Mouse (Mus musculus) myocyte (in vitro differentiated cells): Measurements from ENCODE around the gene Col9a1. TPM values are rescaled to one million over a fixed set of nuclear protein-coding genes. Genes with fewer than 3 reads are reported as not detected.

Source experiments
- H3K27me3 ChIP-seq: one replicate; pipeline ENCODE4 v1.6.1; 2011; ENCODE audit not compliant: control insufficient read depth, insufficient read depth, insufficient read length
- H3K36me3 ChIP-seq: one replicate; pipeline ENCODE4 v1.6.1; 2011; ENCODE audit not compliant: control insufficient read depth, insufficient read depth
- H3K4me2 ChIP-seq: one replicate; pipeline ENCODE4 v1.6.1; 2011; ENCODE audit warnings: low read depth, control low read depth
- H3K4me3 ChIP-seq: one replicate; pipeline ENCODE4 v1.5.1; 2011; ENCODE audit warnings: mild to moderate bottlenecking, control low read depth, moderate library complexity
- H3K79me2 ChIP-seq: one replicate; pipeline ENCODE4 v1.6.1; 2011; ENCODE audit not compliant: control insufficient read depth, insufficient read depth
- H3ac ChIP-seq: one replicate; pipeline ENCODE4 v1.6.1; 2011; ENCODE audit not compliant: control insufficient read depth, insufficient read length
- CEBPB ChIP-seq: IDR thresholded peaks from 2 replicates; pipeline ENCODE4 v1.6.1; 2011; ENCODE audit warnings: mild to moderate bottlenecking, moderate library complexity; ENCODE audit not compliant: poor library complexity, insufficient read depth, severe bottlenecking
- E2F4 ChIP-seq: IDR thresholded peaks from one replicate; pipeline ENCODE4 v1.6.1; 2011; ENCODE audit warnings: mild to moderate bottlenecking, control low read depth, moderate library complexity; ENCODE audit not compliant: insufficient read depth
- MAX ChIP-seq: IDR thresholded peaks from one replicate; pipeline ENCODE4 v1.6.1; 2011; ENCODE audit warnings: low read depth, mild to moderate bottlenecking, control low read depth
- MYOD1 ChIP-seq, 3 experiments: IDR thresholded peaks; one replicate each; pipeline ENCODE4 v1.6.1; 2011; ENCODE audit warnings: control low read depth in 2 of 3, low read depth in 2 of 3, mild to moderate bottlenecking in 2 of 3, moderate library complexity in 1 of 3; ENCODE audit not compliant: insufficient read length in 2 of 3, control insufficient read depth in 1 of 3
- MYOG ChIP-seq, 3 experiments: IDR thresholded peaks; one replicate each; pipeline ENCODE4 v1.6.1; 2011; ENCODE audit warnings: control low read depth in 2 of 3, low read depth in 2 of 3, mild to moderate bottlenecking in 2 of 3; ENCODE audit not compliant: insufficient read length in 2 of 3, control insufficient read depth in 1 of 3, insufficient read depth in 1 of 3
- POLR2A ChIP-seq: IDR thresholded peaks from one replicate; pipeline ENCODE4 v1.6.1; 2011; ENCODE audit warnings: low read depth, mild to moderate bottlenecking, control low read depth, moderate library complexity; ENCODE audit not compliant: insufficient read length
- POLR2AphosphoS2 ChIP-seq: IDR thresholded peaks from one replicate; pipeline ENCODE4 v1.6.1; 2011; ENCODE audit warnings: low read depth, control low read depth; ENCODE audit not compliant: insufficient read length
- REST ChIP-seq: IDR thresholded peaks from one replicate; pipeline ENCODE4 v1.6.1; 2011; ENCODE audit warnings: mild to moderate bottlenecking, control low read depth, moderate library complexity; ENCODE audit not compliant: insufficient read depth, insufficient read length
- SRF ChIP-seq: IDR thresholded peaks from one replicate; pipeline ENCODE4 v1.6.1; 2011; ENCODE audit warnings: low read depth; ENCODE audit not compliant: control insufficient read depth, insufficient read length
- TCF12 ChIP-seq: IDR thresholded peaks from one replicate; pipeline ENCODE4 v1.6.1; 2011; ENCODE audit warnings: mild to moderate bottlenecking, control low read depth; ENCODE audit not compliant: poor library complexity, insufficient read depth, severe bottlenecking
- TCF3 ChIP-seq: IDR thresholded peaks from one replicate; pipeline ENCODE4 v1.6.1; 2011; ENCODE audit warnings: low read depth, control low read depth; ENCODE audit not compliant: insufficient read length
- USF1 ChIP-seq: IDR thresholded peaks from one replicate; pipeline ENCODE4 v1.6.1; 2011; ENCODE audit warnings: low read depth, mild to moderate bottlenecking, control low read depth, moderate library complexity
- polyA plus RNA-seq: library from polyadenylated mRNA; unstranded; fragments of >200 nt; fragmentation: generic; extraction: Trizol; gene quantifications from one replicate; pipeline ENCODE4 v1.2.1, GENCODE M21; 2012; ENCODE audit warnings: missing spikeins

Gene Col9a1
- polyA plus RNA-seq, 1 experiment = not detected

DNA sequence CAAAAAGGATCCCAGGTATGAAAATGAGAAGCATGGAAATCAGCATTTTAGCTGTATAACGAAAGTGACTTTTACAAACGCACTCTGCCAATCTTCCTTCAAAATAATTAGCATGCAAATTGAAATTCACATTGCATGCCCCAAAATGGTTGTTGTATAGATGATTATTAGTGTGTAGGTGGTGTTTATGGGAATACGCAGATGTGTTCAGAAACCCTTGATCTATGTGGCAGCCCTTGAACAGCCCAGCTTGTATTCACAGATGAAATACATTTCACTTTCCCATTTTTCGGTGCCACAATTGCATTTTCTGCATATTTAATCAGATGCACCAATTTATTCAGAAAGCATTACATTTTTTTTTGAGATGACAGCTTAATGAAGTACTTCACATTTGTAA lies 14.3 kb downstream of the Col9a1 start:
- Histone ChIP-seq H3K4me2 (no peak overlapping the region), H3K79me2 (no peaks in the 10 kb centered on the region), H3ac (no peak overlapping the region), H3K4me3 (no peak overlapping the region), H3K27me3 (peaks cover 5% of the 10 kb centered on the region), H3K36me3 (no peaks in the 10 kb centered on the region)
- TF ChIP-seq REST = no peak
- TF ChIP-seq POLR2A = no peak
- TF ChIP-seq MYOG (IDR thresholded peaks at IDR 0.05; ENCODE audit: control insufficient read depth in 1 of 3, insufficient read depth in 1 of 3, insufficient read length in 2 of 3, low read depth in 2 of 3) = no peak
- no peak for TF ChIP-seq E2F4
- no peak for TF ChIP-seq POLR2AphosphoS2
- TF ChIP-seq SRF = no peak
- no peak for TF ChIP-seq USF1
- no peak for TF ChIP-seq MAX
- TF ChIP-seq TCF3 = no peak
- no peak for TF ChIP-seq TCF12
- TF ChIP-seq MYOD1 (IDR thresholded peaks at IDR 0.05; ENCODE audit: control insufficient read depth in 1 of 3, insufficient read length in 2 of 3, low read depth in 2 of 3) = no peak

- Histone ChIP-seq H3ac (no peak overlapping the region), H3K36me3 (no peaks in the 10 kb centered on the region), H3K79me2 (no peaks in the 10 kb centered on the region), H3K4me3 (no peak overlapping the region), H3K27me3 (peaks cover 5% of the 10 kb centered on the region), H3K4me2 (no peak overlapping the region)
- TF ChIP-seq TCF12 (no peak), E2F4 (no peak), MYOG (IDR thresholded peaks at IDR 0.05; ENCODE audit: control insufficient read depth in 1 of 3, insufficient read depth in 1 of 3, insufficient read length in 2 of 3, low read depth in 2 of 3) (no peak), USF1 (no peak), CEBPB (no peak), SRF (no peak), POLR2AphosphoS2 (no peak), POLR2A (no peak)
Measured at GRCm38 (mm10) chr1:24194111-24194510, 16.7 kb downstream of the Col9a1 start.

DNA sequence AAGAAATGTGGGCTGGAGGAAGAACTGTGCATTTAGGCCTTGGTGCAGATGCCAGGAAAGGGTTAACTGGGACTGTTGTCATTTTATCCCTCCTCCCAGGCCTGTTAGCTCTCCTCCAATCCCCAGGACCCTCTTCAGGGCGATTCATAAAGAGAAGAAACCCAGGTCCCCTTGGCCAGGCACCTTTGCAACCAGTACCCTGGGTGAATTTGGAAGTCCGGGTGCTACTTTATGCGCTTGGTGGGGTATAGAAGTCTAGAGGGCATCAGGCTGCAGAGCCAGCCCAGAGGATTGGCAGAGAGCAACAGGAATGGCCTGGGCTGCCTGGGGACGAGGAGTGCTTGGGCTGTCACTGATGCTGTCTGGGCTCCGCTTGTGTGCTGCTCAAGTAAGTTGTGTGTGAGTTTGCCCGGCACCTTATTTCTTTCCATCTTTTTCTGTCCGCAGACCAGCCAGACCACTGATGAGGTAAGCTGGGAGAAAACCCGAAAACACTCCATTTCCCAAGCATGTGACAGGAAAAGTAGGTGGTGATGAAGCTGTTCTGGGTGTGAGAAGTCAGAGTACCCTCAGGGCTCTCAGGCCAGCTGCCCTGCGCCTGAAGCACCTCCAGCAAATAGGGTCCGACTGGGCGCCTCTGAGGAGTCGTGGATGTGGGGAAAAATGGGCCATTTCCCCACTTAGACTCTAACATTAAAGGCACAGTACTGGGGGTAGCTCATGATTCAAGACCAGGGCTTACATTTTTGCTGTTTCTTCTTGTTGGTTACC lies 17.8 kb downstream of the Col9a1 start:
- Histone ChIP-seq H3K79me2 (no peaks in the 10 kb centered on the region), H3K27me3 (peaks cover 5% of the 10 kb centered on the region), H3ac (no peak overlapping the region), H3K4me2 (no peak overlapping the region), H3K4me3 (no peak overlapping the region), H3K36me3 (no peaks in the 10 kb centered on the region)
- TF ChIP-seq SRF (no peak), USF1 (no peak), CEBPB (no peak), MYOG (IDR thresholded peaks at IDR 0.05; ENCODE audit: control insufficient read depth in 1 of 3, insufficient read depth in 1 of 3, insufficient read length in 2 of 3, low read depth in 2 of 3) (no peak), E2F4 (no peak), MAX (no peak)

DNA sequence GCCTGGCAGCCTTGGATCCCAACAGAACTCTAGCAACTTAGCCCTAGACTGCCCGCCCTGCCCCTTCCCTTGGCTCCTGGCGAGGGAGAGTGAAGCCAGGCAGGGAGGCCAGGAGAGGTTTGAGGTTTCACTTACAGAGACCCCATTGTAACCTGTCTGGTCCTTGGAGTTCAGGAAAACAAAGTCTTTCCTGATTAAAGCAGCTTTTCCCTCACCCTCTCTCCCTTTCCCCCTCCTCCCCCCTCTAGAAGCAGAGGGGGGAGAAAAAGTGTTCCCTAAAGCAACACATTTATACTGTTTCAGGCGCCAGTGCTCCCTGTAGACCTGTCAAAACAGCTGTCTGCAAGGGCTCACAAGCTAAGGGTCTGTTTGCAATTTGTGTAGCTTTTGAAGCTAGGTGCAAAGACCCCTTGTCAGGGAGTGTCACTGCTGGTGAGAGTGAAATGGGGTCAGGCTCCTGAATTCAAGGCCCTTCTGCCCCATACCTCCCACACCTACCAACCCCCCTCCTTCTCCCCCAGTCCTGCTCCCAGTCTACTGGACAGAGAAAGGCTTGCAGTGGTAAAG lies 18.6 kb downstream of the Col9a1 start:
- Histone ChIP-seq H3K79me2 (no peaks in the 10 kb centered on the region), H3K36me3 (no peaks in the 10 kb centered on the region), H3ac (no peak overlapping the region), H3K27me3 (peaks cover 5% of the 10 kb centered on the region), H3K4me2 (no peak overlapping the region), H3K4me3 (no peak overlapping the region)
- no peak for TF ChIP-seq E2F4
- TF ChIP-seq POLR2A = no peak
- TF ChIP-seq USF1 = no peak

DNA sequence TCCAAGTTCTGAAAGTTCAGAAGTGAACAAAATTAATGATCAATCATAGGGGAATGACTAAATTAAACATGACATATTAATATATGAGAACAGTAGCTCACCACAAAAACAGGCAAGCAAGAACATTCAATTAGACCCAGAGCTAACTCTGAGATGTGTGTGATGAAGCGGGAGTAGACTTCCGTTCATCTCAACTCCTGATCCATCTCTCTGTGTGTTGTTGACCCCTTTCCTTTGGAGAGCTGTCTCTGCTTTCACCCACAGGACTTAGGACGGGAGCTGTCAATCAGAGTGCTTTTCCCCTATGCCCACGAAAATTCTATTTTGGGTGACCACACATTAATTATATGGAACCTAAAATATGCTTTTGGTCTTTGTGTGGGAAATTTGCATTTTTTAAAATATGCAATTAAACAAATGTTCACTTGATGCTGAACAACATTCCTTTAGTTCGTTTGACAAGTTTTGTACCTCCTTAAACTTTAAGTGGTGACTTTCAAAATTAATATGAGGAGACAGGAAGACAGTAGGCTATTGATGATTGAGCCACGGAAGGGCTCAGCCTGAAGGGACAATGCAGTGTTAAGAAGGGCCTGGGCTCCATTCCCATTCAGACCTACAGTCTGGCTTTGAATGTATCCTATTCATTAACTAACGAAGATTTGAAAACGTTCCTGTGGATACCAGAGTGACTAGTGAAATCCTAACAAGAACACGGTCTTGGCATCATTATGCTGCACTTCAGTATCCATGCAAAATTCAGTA lies 34.4 kb downstream of the Col9a1 start:
- Histone ChIP-seq H3K4me2 (no peak overlapping the region), H3K4me3 (no peak overlapping the region), H3K36me3 (no peaks in the 10 kb centered on the region), H3K27me3 (no peaks in the 10 kb centered on the region), H3K79me2 (no peaks in the 10 kb centered on the region), H3ac (no peak overlapping the region)
- no peak for TF ChIP-seq REST
- no peak for TF ChIP-seq TCF12
- TF ChIP-seq USF1 = no peak
- no peak for TF ChIP-seq MYOD1 (IDR thresholded peaks at IDR 0.05; ENCODE audit: control insufficient read depth in 1 of 3, insufficient read length in 2 of 3, low read depth in 2 of 3)
- no peak for TF ChIP-seq MYOG (IDR thresholded peaks at IDR 0.05; ENCODE audit: control insufficient read depth in 1 of 3, insufficient read depth in 1 of 3, insufficient read length in 2 of 3, low read depth in 2 of 3)
- TF ChIP-seq CEBPB = no peak
- TF ChIP-seq SRF = no peak
- TF ChIP-seq POLR2A = no peak
- no peak for TF ChIP-seq TCF3
